Mouse (Mus musculus): ENCODE measurements around the gene Gm15517. TPM values are rescaled to one million over a fixed set of nuclear protein-coding genes. Genes with fewer than 3 reads are reported as not detected.
"Not testable (repeated sequence)": the region's sequence is repeated elsewhere in the genome, so short reads cannot be mapped to it uniquely, and the experiment has no call there.

The Gm15517 gene
- polyA plus RNA-seq, 1 experiment from 2014 or later, result not detected

GRCm38 (mm10) chr7:44247971-44248370, 13.3 kb upstream of the Gm15517 start:
- Histone ChIP-seq H3K27me3 (replicated peaks; ENCODE audit: low read depth, poor library complexity, severe bottlenecking) (no peaks in the 10 kb centered on the region), H3K36me3 (replicated peaks) (peaks cover 52% of the 10 kb centered on the region), H3K4me1 (peaks cover 20% of the 10 kb centered on the region), H3K27ac (replicated peaks) (no peak overlapping the region), H3K4me3 (peak overlapping the region; percentile 91), H3K9me3 (no peaks in the 10 kb centered on the region)
- no peak for DNase-seq (ENCODE audit: low spot score)
- WGBS, result 90% methylated on average over 2 of the region's 2 CpGs

GRCm38 (mm10) chr7:44249248-44249647, 12.0 kb upstream of the Gm15517 start:
- no peak overlapping the region for H3K27ac ChIP-seq (replicated peaks)
- H3K4me3 ChIP-seq, result peak overlapping the region; percentile 91; the same call in 1 of the 2 replicates
- no peaks in the 10 kb centered on the region for H3K9me3 ChIP-seq
- peaks cover 20% of the 10 kb centered on the region for H3K4me1 ChIP-seq
- no peak for DNase-seq (ENCODE audit: low spot score)
- 96% methylated on average over 4 of the region's 4 CpGs for WGBS
- peaks cover 64% of the 10 kb centered on the region for H3K36me3 ChIP-seq (replicated peaks)
- H3K27me3 ChIP-seq (replicated peaks; ENCODE audit: low read depth, poor library complexity, severe bottlenecking), result no peaks in the 10 kb centered on the region

GRCm38 (mm10) chr7:44250732-44251275, 10.4 kb upstream of the Gm15517 start:
- Histone ChIP-seq H3K36me3 (replicated peaks) (peaks cover 74% of the 10 kb centered on the region), H3K4me1 (peaks cover 16% of the 10 kb centered on the region)
- H3K9me3 ChIP-seq; H3K27ac ChIP-seq (replicated peaks); H3K4me3 ChIP-seq; H3K27me3 ChIP-seq (replicated peaks; ENCODE audit: low read depth, poor library complexity, severe bottlenecking); DNase-seq (ENCODE audit: low spot score): not testable (repeated sequence)
- 92% methylated on average over 17 of the region's 17 CpGs for WGBS

- Histone ChIP-seq H3K27me3 (replicated peaks; ENCODE audit: low read depth, poor library complexity, severe bottlenecking) (no peaks in the 10 kb centered on the region), H3K4me3 (no peak overlapping the region), H3K9me3 (no peaks in the 10 kb centered on the region), H3K4me1 (peaks cover 11% of the 10 kb centered on the region), H3K27ac (replicated peaks) (no peak overlapping the region), H3K36me3 (replicated peaks) (peaks cover 70% of the 10 kb centered on the region)
- DNase-seq (ENCODE audit: low spot score), result no peak
- 68% methylated on average over 15 of the region's 15 CpGs for WGBS
Observed at GRCm38 (mm10) chr7:44253023-44253616, 8.1 kb upstream of the Gm15517 start.

GRCm38 (mm10) chr7:44254930-44255329, 6.3 kb upstream of the Gm15517 start:
- WGBS, result 88% methylated on average over 6 of the region's 6 CpGs
- no peak overlapping the region for H3K4me3 ChIP-seq
- 0 out of 2 replicates have a peak, but pooled peaks cover 3% of the 10 kb centered on the region for H3K4me1 ChIP-seq
- H3K27me3 ChIP-seq (replicated peaks; ENCODE audit: low read depth, poor library complexity, severe bottlenecking), result no peaks in the 10 kb centered on the region
- no peak overlapping the region for H3K27ac ChIP-seq (replicated peaks)
- H3K36me3 ChIP-seq (replicated peaks), result peaks cover 52% of the 10 kb centered on the region
- no peaks in the 10 kb centered on the region for H3K9me3 ChIP-seq
- no peak for DNase-seq (ENCODE audit: low spot score)

GRCm38 (mm10) chr7:44257278-44257677, 4.0 kb upstream of the Gm15517 start, which contains the start of gene Acp4:
TSS of gene Acp4 (minus strand) at chr7:44257378.
- Histone ChIP-seq H3K4me3 (no peak within 1 kb of the TSS), H3K36me3 (replicated peaks) (peaks cover 30% of the 10 kb centered on the region), H3K4me1 (0 out of 2 replicates have a peak, but pooled peaks cover 3% of the 10 kb centered on the region), H3K9me3 (no peaks in the 10 kb centered on the region), H3K27me3 (replicated peaks; ENCODE audit: low read depth, poor library complexity, severe bottlenecking) (peaks cover 20% of the 10 kb centered on the region), H3K27ac (replicated peaks) (no peak within 1 kb of the TSS)
- no peak for DNase-seq (ENCODE audit: low spot score)
- 78% methylated on average over 4 of the region's 4 CpGs for WGBS

DNA sequence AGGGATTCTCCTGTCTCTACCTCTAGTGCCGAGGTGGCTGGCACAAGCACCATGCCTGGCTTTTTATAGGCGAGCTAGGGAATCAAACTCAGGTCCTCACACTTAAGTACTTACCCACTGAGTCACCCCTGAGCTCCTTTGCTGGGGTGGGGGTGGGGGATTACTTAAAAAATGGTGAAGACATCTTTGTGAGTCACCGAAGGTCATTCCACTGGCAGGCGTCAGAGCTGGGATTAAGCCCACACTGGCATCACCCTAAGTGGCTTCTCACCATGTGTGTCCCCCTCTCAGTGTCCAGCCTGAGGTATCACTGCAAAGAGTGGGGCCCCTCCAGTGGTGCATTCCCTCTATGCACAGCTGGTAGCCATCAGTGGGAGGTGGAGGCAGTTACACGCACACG, 837 bp upstream of the Gm15517 start:
- no peak overlapping the region for H3K27ac ChIP-seq (replicated peaks)
- H3K36me3 ChIP-seq (replicated peaks), result no peaks in the 10 kb centered on the region
- peaks cover 7% of the 10 kb centered on the region for H3K4me1 ChIP-seq
- WGBS, result 78% methylated on average over 6 of the region's 6 CpGs
- H3K27me3 ChIP-seq (replicated peaks; ENCODE audit: low read depth, poor library complexity, severe bottlenecking), result peaks cover 44% of the 10 kb centered on the region
- H3K9me3 ChIP-seq, result no peaks in the 10 kb centered on the region
- DNase-seq (ENCODE audit: low spot score), result no peak
- H3K4me3 ChIP-seq, result no peak overlapping the region

- Histone ChIP-seq H3K27ac (replicated peaks) (no peak overlapping the region), H3K27me3 (replicated peaks; ENCODE audit: low read depth, poor library complexity, severe bottlenecking) (peaks cover 54% of the 10 kb centered on the region), H3K4me1 (peaks cover 7% of the 10 kb centered on the region), H3K9me3 (no peaks in the 10 kb centered on the region), H3K4me3 (peak overlapping the region; percentile 39), H3K36me3 (replicated peaks) (no peaks in the 10 kb centered on the region)
- peak; percentile 93 for DNase-seq (ENCODE audit: low spot score)
- WGBS, result 2% methylated on average over 34 of the region's 34 CpGs
Observed at GRCm38 (mm10) chr7:44262791-44263643, 1.8 kb downstream of the Gm15517 start.

DNA sequence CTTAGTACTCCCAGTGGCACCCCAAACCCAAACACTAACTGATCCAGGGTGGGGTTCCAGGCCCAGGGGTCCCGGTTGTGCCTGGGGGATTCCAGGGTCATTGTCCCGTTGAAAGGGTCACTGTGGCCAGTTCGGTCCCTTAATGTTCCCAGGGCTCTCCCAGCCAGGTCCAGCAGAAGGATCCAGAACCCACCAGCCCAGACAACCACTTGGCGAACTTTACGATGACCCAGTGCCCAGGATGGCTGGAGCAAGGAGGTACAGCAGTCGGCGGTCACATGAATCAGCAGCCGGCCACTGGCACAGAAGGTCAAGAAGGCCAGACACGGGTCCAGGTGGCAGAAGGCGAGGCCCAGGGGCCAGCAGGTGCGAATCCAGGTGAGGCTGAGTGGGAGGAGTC, 6.9 kb downstream of the Gm15517 start:
- Histone ChIP-seq H3K27ac (replicated peaks) (no peak overlapping the region), H3K9me3 (no peaks in the 10 kb centered on the region), H3K36me3 (replicated peaks) (no peaks in the 10 kb centered on the region), H3K4me1 (peaks cover 3% of the 10 kb centered on the region), H3K27me3 (replicated peaks; ENCODE audit: low read depth, poor library complexity, severe bottlenecking) (peaks cover 45% of the 10 kb centered on the region), H3K4me3 (no peak overlapping the region)
- no peak for DNase-seq (ENCODE audit: low spot score)
- 77% methylated on average over 11 of the region's 11 CpGs for WGBS

- Histone ChIP-seq H3K4me1 (no peaks in the 10 kb centered on the region), H3K36me3 (replicated peaks) (no peaks in the 10 kb centered on the region), H3K9me3 (no peaks in the 10 kb centered on the region), H3K27me3 (replicated peaks; ENCODE audit: low read depth, poor library complexity, severe bottlenecking) (peaks cover 43% of the 10 kb centered on the region), H3K4me3 (no peak overlapping the region), H3K27ac (replicated peaks) (no peak overlapping the region)
- DNase-seq (ENCODE audit: low spot score), result no peak
- WGBS, result 91% methylated on average over 2 of the region's 2 CpGs
Observed at GRCm38 (mm10) chr7:44269397-44269796, 8.2 kb downstream of the Gm15517 start.

DNA sequence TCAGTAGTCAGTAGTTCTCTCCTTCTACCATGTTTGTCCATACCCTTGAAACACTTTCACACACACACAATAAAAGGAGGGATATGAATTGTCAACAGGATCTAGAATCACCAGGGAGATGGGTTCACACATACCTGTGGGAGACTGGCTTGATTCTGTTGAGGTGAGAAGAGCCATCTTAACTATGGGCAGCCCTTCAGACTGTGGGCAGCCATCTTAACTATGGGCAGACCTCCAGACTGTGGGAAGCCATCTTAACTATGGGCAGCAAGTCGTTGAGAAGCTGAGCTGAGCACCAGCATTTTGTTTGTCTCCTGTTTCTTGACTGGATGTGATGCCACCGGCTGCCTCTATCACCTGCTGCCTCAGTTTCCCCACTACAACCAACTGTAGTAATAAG, 10.1 kb downstream of the Gm15517 start:
- H3K4me3 ChIP-seq, result no peak overlapping the region
- H3K36me3 ChIP-seq (replicated peaks), result no peaks in the 10 kb centered on the region
- no peak for DNase-seq (ENCODE audit: low spot score)
- 78% methylated on average over 2 of the region's 2 CpGs for WGBS
- H3K27ac ChIP-seq (replicated peaks), result no peak overlapping the region
- no peaks in the 10 kb centered on the region for H3K9me3 ChIP-seq
- no peaks in the 10 kb centered on the region for H3K4me1 ChIP-seq
- H3K27me3 ChIP-seq (replicated peaks; ENCODE audit: low read depth, poor library complexity, severe bottlenecking), result peaks cover 55% of the 10 kb centered on the region

GRCm38 (mm10) chr7:44272546-44272945, 11.3 kb downstream of the Gm15517 start:
- Histone ChIP-seq H3K27me3 (replicated peaks; ENCODE audit: low read depth, poor library complexity, severe bottlenecking) (peaks cover 51% of the 10 kb centered on the region), H3K9me3 (no peaks in the 10 kb centered on the region), H3K36me3 (replicated peaks) (no peaks in the 10 kb centered on the region), H3K27ac (replicated peaks) (no peak overlapping the region), H3K4me1 (no peaks in the 10 kb centered on the region), H3K4me3 (no peak overlapping the region)
- DNase-seq (ENCODE audit: low spot score), result no peak
- 90% methylated on average over 7 of the region's 7 CpGs for WGBS

All from embryonic facial prominence, embryonic 10.5 days (tissue).